Mouse (Mus musculus) left cerebral cortex, adult 2 months (tissue): ENCODE results near the gene Trim62. TPM values are rescaled to one million over a fixed set of nuclear protein-coding genes. Genes with fewer than 3 reads are reported as not detected.

Source experiments
- DNase-seq, 2 experiments: peaks; one replicate each; pipeline ENCODE4 v3.0.0; 2021 to 2022; ENCODE audit warnings: low spot score in 2 of 2, mixed read lengths in 1 of 2; ENCODE audit errors: extremely low spot score in 1 of 2
- H3K27ac ChIP-seq: fragments of 200-600 bp; 2 replicates; pipeline ENCODE4 v1.8.1; 2022
- H3K4me3 ChIP-seq: fragments of 200-600 bp; 2 replicates; pipeline ENCODE4 v1.8.1; 2022
- CTCF ChIP-seq: fragments of 200-600 bp; IDR thresholded peaks from 2 replicates; pipeline ENCODE4 v1.8.1; 2022; ENCODE audit warnings: antibody characterized with exemption, mild to moderate bottlenecking, moderate library complexity
- intact Hi-C: fragments of 180-260 bp; cut with DNase I; formaldehyde crosslinking; loops from one replicate; pipeline ENCODE4 v1.15.1; 2025
- total RNA-seq, 2 experiments: library from RNA; stranded (reverse); gene quantifications; 2 replicates each; pipeline ENCODE4 v1.2.3; 2021

Trim62 gene
- total RNA-seq, 2 experiments from 2014 or later, result 15.3 to 18.8 TPM

- no peak overlapping the region for H3K27ac ChIP-seq
- peak in 1 of 2 experiments; percentile 39 for DNase-seq
- TF ChIP-seq CTCF, result no peak
- no peak overlapping the region for H3K4me3 ChIP-seq
- intact Hi-C loops, result no loop called here
Observed at GRCm38 (mm10) chr4:128949470-128950005, 66.2 kb downstream of the Trim62 start.

GRCm38 (mm10) chr4:128950461-128950860 is 67.1 kb downstream of the Trim62 start:
- Histone ChIP-seq H3K4me3 (no peak overlapping the region), H3K27ac (no peak overlapping the region)
- DNase-seq, result no peak
- intact Hi-C loops, result no loop called here
- TF ChIP-seq CTCF, result no peak

DNA sequence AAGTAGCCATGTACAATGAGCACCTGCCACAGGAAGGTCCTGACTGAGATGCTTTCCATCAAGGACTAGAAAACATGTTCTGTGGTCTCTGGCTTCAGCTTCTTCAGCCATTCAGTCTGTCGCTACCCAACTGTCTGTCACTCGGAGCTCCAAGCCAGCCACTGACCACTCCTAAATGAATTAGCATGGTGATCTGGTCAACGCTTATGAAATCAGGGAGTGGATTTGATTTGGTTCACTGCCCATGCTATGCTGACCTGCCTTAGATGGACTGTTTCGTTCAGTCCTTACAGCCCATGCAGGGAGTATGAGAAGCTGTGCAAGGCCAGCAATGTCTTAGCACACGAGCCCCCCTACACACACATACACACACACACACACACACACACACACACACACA is 70.5 kb downstream of the Trim62 start:
- TF ChIP-seq CTCF, result no peak
- no peak overlapping the region for H3K27ac ChIP-seq
- no peak for DNase-seq
- intact Hi-C loops, result no loop called here
- no peak overlapping the region for H3K4me3 ChIP-seq

DNA sequence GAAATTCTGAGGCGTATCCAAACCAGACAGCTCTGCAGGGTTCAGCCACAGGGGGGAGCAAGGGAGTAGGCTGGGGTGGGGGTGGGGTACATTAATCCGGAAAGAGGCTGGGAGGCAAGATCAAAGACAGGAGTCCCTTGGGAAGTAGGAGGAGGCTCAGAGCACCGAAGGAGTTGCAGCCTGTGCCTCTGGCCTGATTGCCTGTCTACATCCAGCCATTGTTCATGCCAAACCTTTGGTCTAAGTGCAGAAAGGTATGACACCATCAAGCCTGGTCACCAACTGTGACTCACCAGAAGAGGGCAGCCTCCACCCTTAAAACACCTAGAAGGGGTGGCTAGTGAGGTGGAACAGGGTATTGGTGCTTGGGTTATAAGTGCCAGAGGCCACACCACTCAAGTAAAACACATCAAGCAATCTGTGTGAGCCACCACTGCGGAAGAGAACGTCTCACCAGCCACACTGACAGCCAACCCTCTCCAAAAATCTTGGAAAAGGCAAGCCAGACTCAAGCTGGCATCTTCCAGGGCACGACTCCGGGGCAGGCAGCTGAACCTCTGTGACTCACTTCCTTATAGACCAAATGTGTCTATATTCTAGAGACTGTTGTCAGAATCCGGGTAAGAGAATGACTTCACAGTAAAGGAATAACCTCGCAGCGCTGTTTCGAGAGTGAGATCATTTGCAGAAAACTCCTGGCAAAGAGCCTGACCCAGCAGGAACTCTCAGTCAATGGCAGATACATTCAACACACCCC is 74.0 kb downstream of the Trim62 start:
- no peak overlapping the region for H3K27ac ChIP-seq

DNA sequence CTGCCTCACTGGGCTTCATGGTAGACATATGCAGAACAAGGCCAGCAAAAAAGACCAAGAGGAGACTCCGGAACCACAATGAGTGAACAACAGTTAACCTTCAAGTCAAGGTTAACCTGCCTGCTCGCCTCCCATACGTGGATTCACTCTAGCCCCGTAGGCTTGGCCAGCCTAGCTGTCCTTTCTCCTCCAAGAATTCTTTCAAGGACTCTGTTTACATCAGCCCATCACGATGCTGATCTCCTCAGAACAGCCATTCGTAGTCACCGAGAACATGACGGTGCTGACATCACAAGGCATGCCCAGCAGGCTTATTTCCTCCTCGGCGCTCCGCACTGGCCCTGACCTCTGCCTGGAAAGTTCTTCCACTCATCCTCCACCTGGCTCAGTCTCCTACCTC is 74.8 kb downstream of the Trim62 start:
- intact Hi-C loops, result no loop called here
- Histone ChIP-seq H3K27ac (no peak overlapping the region), H3K4me3 (no peak overlapping the region)
- TF ChIP-seq CTCF, result no peak
- no peak for DNase-seq

More for the DNA sequence above, 74.0 kb downstream of the Trim62 start:
- H3K4me3 ChIP-seq, result no peak overlapping the region
- TF ChIP-seq CTCF, result peak; percentile 59
- no peak for DNase-seq
- intact Hi-C loops, result no loop called here

GRCm38 (mm10) chr4:128958849-128959248 is 75.5 kb downstream of the Trim62 start:
- H3K4me3 ChIP-seq, result no peak overlapping the region
- intact Hi-C loops, result no loop called here
- no peak for TF ChIP-seq CTCF
- no peak for DNase-seq
- H3K27ac ChIP-seq, result no peak overlapping the region

DNA sequence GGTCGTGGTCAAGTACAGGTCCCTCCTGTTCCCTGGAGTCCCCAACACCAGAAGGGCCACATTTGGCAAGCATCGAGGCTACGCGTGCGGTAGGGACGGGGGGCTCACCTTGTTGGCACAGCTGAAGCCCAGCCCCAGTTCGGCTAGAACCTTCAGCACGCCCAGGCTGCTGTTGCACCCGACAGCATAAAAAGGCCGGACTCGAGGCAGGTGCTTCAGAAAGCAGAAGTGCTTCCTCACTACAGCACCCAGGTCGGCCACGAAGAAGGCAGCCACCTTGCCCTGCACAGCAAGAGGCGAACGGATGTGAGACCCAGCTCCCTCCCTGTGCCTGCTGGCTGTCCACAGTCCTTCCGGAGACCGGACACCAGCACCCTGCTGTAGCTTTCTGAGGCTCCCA is 76.3 kb downstream of the Trim62 start:
- TF ChIP-seq CTCF, result no peak
- DNase-seq, result no peak
- H3K27ac ChIP-seq, result no peak overlapping the region
- H3K4me3 ChIP-seq, result no peak overlapping the region
- intact Hi-C loops, result no loop called here

Other genes starting within 250 kb of the Trim62 start
- 10 to 100 TPM; 84.8 to 90.6 TPM for gene Phc2, start 228.9 kb upstream of the Trim62 start, total RNA-seq
- under 1 TPM; 0.27 to 0.54 TPM for gene A3galt2, start 128.2 kb upstream of the Trim62 start, total RNA-seq
- gene Zfp362, start 77.5 kb upstream of the Trim62 start, total RNA-seq, result 10 to 100 TPM; 27.1 to 28.1 TPM
- 10 to 100 TPM; 45.2 to 53.2 TPM for gene Azin2, start 78.9 kb downstream of the Trim62 start, total RNA-seq
- gene Ak2, start 108.4 kb downstream of the Trim62 start, total RNA-seq, result 10 to 100 TPM; 25.7 to 30.4 TPM
- 10 to 100 TPM; 52.6 to 57.7 TPM for gene Rnf19b, start 174.7 kb downstream of the Trim62 start, total RNA-seq
- gene Tmem54, start 222.0 kb downstream of the Trim62 start, total RNA-seq, result not detected
- 100 to 1,000 TPM; 650 to 692 TPM for gene Hpca, start 238.5 kb downstream of the Trim62 start, total RNA-seq